Mouse (Mus musculus) ES-E14 (cell line): ENCODE measurements around the gene Slco2b1. TPM values are rescaled to one million over a fixed set of nuclear protein-coding genes. Genes with fewer than 3 reads are reported as not detected.

Source experiments
- DNase-seq: peaks from one replicate; pipeline ENCODE4 v3.0.0-alpha.2; 2013; ENCODE audit warnings: low read depth, low spot score
- H3K27ac ChIP-seq: 2 replicates; pipeline ENCODE4 v1.5.1; 2012; ENCODE audit warnings: low read depth, mild to moderate bottlenecking, low read length, moderate library complexity, mixed read lengths; ENCODE audit not compliant: poor library complexity, insufficient read depth, severe bottlenecking
- H3K36me3 ChIP-seq: 2 replicates; pipeline ENCODE4 v1.6.1; 2012; ENCODE audit warnings: mild to moderate bottlenecking, low read length, moderate library complexity, mixed read lengths; ENCODE audit not compliant: control insufficient read depth, poor library complexity, insufficient read depth, severe bottlenecking
- H3K4me1 ChIP-seq, 2 experiments: fragments of 150-350 bp in 1 of 2; sonication (generic) in 1 of 2; 2 replicates each; pipeline ENCODE4 v1.6.1; 2012; ENCODE audit warnings: low read length in 2 of 2, mild to moderate bottlenecking in 1 of 2, mixed read lengths in 1 of 2; ENCODE audit not compliant: control insufficient read depth in 2 of 2, insufficient read depth in 2 of 2, poor library complexity in 1 of 2
- H3K4me3 ChIP-seq, 2 experiments: fragments of 150-350 bp in 1 of 2; sonication (generic) in 1 of 2; 2 replicates each; pipeline ENCODE4 v1.5.1; 2012; ENCODE audit warnings: low read length in 2 of 2, low read depth in 1 of 2, mild to moderate bottlenecking in 1 of 2, mixed read lengths in 1 of 2; ENCODE audit not compliant: insufficient read depth in 1 of 2, poor library complexity in 1 of 2, severe bottlenecking in 1 of 2
- H3K9ac ChIP-seq: 2 replicates; pipeline ENCODE4 v1.6.1; 2012; ENCODE audit warnings: low read depth, mild to moderate bottlenecking, low read length, mixed read lengths; ENCODE audit not compliant: poor library complexity, insufficient read depth, severe bottlenecking
- H3K9me3 ChIP-seq: fragments of 150-350 bp; sonication (generic); 2 replicates; pipeline ENCODE4 v1.6.1; 2012; ENCODE audit warnings: low read depth, mild to moderate bottlenecking, low read length; ENCODE audit not compliant: control insufficient read depth, insufficient read depth
- CHD2 ChIP-seq: IDR thresholded peaks from 2 replicates; pipeline ENCODE4 v1.6.1; 2014; ENCODE audit warnings: mild to moderate bottlenecking, low read depth, low read length, inconsistent platforms
- HCFC1 ChIP-seq: IDR thresholded peaks from 2 replicates; pipeline ENCODE4 v1.6.1; 2012; ENCODE audit warnings: low read length, inconsistent platforms, borderline replicate concordance; ENCODE audit not compliant: insufficient read depth
- MAFK ChIP-seq: IDR thresholded peaks from 2 replicates; pipeline ENCODE4 v1.6.1; 2014; ENCODE audit warnings: mild to moderate bottlenecking, low read depth, low read length, inconsistent platforms; ENCODE audit not compliant: insufficient read depth
- ZC3H11A ChIP-seq: IDR thresholded peaks from 2 replicates; pipeline ENCODE4 v1.6.1; 2012; ENCODE audit warnings: low read depth, mild to moderate bottlenecking, inconsistent platforms, low read length, borderline replicate concordance
- ZNF384 ChIP-seq: IDR thresholded peaks from 2 replicates; pipeline ENCODE4 v1.6.1; 2012; ENCODE audit warnings: low read depth, low read length, inconsistent platforms
- in situ Hi-C, 2 experiments: fragments of 600-800 bp; cut with MboI; formaldehyde crosslinking; loops; one replicate each; pipeline ENCODE4 v1.15.1; 2025; ENCODE audit warnings: low sequenced_read_pairs in 2 of 2, inconsistent platforms in 1 of 2; ENCODE audit not compliant: unreplicated experiment in 2 of 2
- total RNA-seq: library from RNA; depleted of rRNA; stranded (reverse); fragments of 300-350 nt; gene quantifications from 2 replicates; pipeline ENCODE4 v1.2.3, GENCODE M21; 2012

The Slco2b1 gene
- total RNA-seq, 1 experiment, result 0.45 TPM

DNA sequence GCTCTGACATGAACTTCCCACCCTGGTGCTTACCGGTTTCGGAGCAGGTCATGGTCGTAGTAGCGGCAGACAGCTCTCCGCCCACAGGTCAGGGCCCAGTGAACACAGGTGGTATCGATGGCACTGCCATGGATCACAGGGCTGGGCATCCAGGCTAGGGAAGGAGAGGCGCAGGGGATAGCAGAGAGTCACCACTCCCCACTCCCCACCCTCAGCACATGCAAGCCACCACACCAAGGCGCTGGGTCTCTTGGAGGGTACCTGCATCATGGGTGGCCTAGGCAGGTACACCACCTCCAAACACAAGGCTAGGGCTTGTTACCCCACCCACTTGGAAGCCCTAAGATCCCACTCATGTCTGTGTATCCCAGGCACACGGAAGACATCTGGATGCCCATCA, 50.1 kb downstream of the Slco2b1 start:
- no peaks in the 10 kb centered on the region for H3K36me3 ChIP-seq
- no peaks in the 10 kb centered on the region for H3K4me1 ChIP-seq
- TF ChIP-seq MAFK, result no peak
- no peak for TF ChIP-seq HCFC1
- TF ChIP-seq ZNF384, result no peak
- no peak for TF ChIP-seq CHD2
- no peak for TF ChIP-seq ZC3H11A
- no peak overlapping the region for H3K27ac ChIP-seq
- H3K9me3 ChIP-seq, result no peaks in the 10 kb centered on the region
- H3K9ac ChIP-seq, result no peak overlapping the region
- DNase-seq, result no peak
- no peak overlapping the region for H3K4me3 ChIP-seq
- in situ Hi-C loops, result no loop called here

DNA sequence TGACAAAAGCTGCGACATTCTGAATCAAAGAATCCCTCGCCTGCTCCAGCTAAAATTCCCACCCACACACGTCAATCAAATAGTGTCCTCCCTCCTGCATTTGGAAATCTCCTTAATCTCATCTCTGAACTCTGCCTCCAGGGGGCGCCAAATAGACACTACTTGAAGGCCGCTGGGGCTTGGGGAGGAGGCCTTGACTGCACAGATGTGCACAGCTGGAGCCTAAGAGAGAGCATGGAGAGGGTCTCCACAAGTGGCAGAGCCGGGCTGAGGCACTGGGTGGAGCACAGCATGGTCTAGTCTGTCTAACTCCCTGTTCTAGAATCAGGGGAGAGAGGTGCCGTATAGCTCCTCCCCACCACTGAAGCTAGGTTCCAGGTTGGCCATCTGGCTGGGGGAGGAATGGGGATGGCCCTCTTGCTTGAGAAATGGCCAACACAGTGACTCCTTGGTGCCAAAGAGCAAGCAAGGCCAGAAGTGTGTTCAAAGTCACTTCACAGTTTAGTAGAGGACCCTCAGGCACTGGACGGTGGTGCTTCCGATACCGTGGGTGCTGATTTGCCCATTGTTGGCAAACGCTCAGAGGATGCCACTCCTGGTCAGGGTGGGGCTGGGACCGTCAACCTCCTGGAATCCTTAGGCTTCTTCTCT, 51.6 kb downstream of the Slco2b1 start:
- no peak overlapping the region for H3K9ac ChIP-seq
- in situ Hi-C loops, result no loop called here
- no peaks in the 10 kb centered on the region for H3K9me3 ChIP-seq
- peak; percentile 79 for DNase-seq
- H3K27ac ChIP-seq, result no peak overlapping the region
- H3K4me3 ChIP-seq, result no peak overlapping the region
- no peaks in the 10 kb centered on the region for H3K36me3 ChIP-seq
- H3K4me1 ChIP-seq, result no peaks in the 10 kb centered on the region
- no peak for TF ChIP-seq CHD2
- no peak for TF ChIP-seq MAFK
- peak; percentile 68; the same call in 1 of the 2 replicates for TF ChIP-seq ZC3H11A
- 0 out of 2 replicates have a peak, but pooled peaks have one; percentile 27 for TF ChIP-seq HCFC1
- TF ChIP-seq ZNF384, result no peak

DNA sequence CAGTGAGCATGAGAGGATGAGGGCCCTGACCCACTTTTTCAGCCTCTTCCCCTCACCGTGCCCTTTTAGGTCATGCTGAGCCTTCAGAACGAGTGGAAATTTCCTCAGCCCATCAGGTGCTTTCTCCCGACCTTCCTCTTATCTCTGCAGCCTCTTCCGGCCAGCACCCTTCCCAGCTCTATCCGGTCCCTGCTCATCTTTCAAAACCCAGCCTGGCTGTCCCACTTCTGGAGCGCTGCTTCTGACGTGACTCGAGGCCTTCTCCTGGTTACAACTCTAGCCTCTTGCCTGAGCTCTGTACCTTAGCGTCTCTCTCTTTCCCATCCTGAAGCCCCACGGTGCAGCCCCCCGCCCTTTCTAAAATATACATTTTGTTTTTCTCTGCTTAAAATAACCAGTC, 56.9 kb downstream of the Slco2b1 start:
- H3K4me3 ChIP-seq, result no peak overlapping the region
- H3K4me1 ChIP-seq, result no peaks in the 10 kb centered on the region
- no peak for TF ChIP-seq ZC3H11A
- TF ChIP-seq MAFK, result no peak
- TF ChIP-seq ZNF384, result no peak
- TF ChIP-seq HCFC1, result no peak
- no peak for TF ChIP-seq CHD2
- H3K9me3 ChIP-seq, result no peaks in the 10 kb centered on the region
- in situ Hi-C loops, result no loop called here
- H3K36me3 ChIP-seq, result no peaks in the 10 kb centered on the region
- DNase-seq, result no peak
- H3K27ac ChIP-seq, result no peak overlapping the region
- H3K9ac ChIP-seq, result no peak overlapping the region

DNA sequence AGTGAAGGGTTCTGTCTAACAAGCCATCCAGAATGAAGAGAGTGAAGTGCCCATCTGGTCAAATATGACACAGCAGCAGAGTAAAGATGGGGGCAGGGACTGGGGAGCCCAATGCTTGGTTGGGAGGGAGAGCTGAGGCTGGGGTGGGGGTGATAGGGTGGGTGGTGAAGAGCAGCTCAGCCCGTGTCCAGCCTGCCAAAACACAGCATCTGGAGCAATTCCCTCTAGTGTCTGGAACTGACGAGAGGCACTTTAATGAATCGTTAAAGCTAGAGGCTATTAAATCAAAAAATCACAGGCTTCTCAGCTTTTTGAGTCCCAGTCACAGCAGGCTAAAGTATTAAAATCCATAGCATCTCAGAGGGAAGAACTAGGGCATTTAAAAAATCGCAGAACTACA, 61.6 kb downstream of the Slco2b1 start:
- in situ Hi-C loops, result no loop called here
- H3K4me1 ChIP-seq, result no peaks in the 10 kb centered on the region
- H3K4me3 ChIP-seq, result no peak overlapping the region
- no peaks in the 10 kb centered on the region for H3K9me3 ChIP-seq
- H3K27ac ChIP-seq, result no peak overlapping the region
- H3K9ac ChIP-seq, result no peak overlapping the region
- DNase-seq, result no peak
- TF ChIP-seq ZC3H11A (no peak), MAFK (no peak), ZNF384 (no peak), CHD2 (no peak), HCFC1 (no peak)
- no peaks in the 10 kb centered on the region for H3K36me3 ChIP-seq
